Mouse (Mus musculus) midbrain, embryonic 14.5 days (tissue): ENCODE measurements around the gene Vstm2l. TPM values are rescaled to one million over a fixed set of nuclear protein-coding genes. Genes with fewer than 3 reads are reported as not detected.
A peak's percentile ranks its signal among the peaks of the same experiment; 100 is the strongest.

Source experiments
- ATAC-seq: fragments of 200-750 bp; cut with Nextera tagmentation; 2 replicates; pipeline ENCODE4 v1.8.0; 2017; ENCODE audit warnings: moderate number of reproducible peaks, moderate library complexity; ENCODE audit not compliant: low FRiP score, low TSS enrichment
- DNase-seq: peaks from one replicate; pipeline ENCODE4 v3.0.0-alpha.2; 2015
- H3K27ac ChIP-seq: fragments of 300-500 bp; sonication (generic); replicated peaks from 2 replicates; pipeline ENCODE4 v1.5.1; 2014; ENCODE audit warnings: mild to moderate bottlenecking, low read depth, low read length, moderate library complexity
- H3K27me3 ChIP-seq: fragments of 300-500 bp; sonication (generic); 2 replicates; pipeline ENCODE4 v1.6.1; 2014; ENCODE audit warnings: low read length, control low read depth, mixed read lengths; ENCODE audit not compliant: control insufficient read depth, insufficient read depth
- H3K36me3 ChIP-seq: fragments of 300-500 bp; sonication (generic); 2 replicates; pipeline ENCODE4 v1.6.1; 2014; ENCODE audit warnings: low read length, control low read depth; ENCODE audit not compliant: control insufficient read depth, insufficient read depth
- H3K4me1 ChIP-seq: fragments of 300-500 bp; sonication (generic); 2 replicates; pipeline ENCODE4 v1.6.1; 2014; ENCODE audit warnings: mild to moderate bottlenecking, antibody characterized with exemption, low read length, control low read depth; ENCODE audit not compliant: control insufficient read depth, insufficient read depth
- H3K4me2 ChIP-seq: fragments of 300-500 bp; sonication (generic); 2 replicates; pipeline ENCODE4 v1.6.1; 2014; ENCODE audit warnings: mild to moderate bottlenecking, low read length, moderate library complexity
- H3K4me3 ChIP-seq: fragments of 300-500 bp; sonication (generic); replicated peaks from 2 replicates; pipeline ENCODE4 v1.5.1; 2014; ENCODE audit warnings: low read depth, low read length
- H3K9ac ChIP-seq: fragments of 300-500 bp; sonication (generic); replicated peaks from 2 replicates; pipeline ENCODE4 v1.6.1; 2014; ENCODE audit warnings: mild to moderate bottlenecking, low read length, moderate library complexity
- H3K9me3 ChIP-seq: fragments of 300-500 bp; sonication (generic); 2 replicates; pipeline ENCODE4 v1.6.1; 2016; ENCODE audit warnings: low read length, control low read depth, mixed read lengths; ENCODE audit not compliant: control insufficient read depth
- WGBS: fragments of 180-500 bp; shearing (Covaris S2); extraction: QIAGEN DNeasy Blood & Tissue Kit; methylation state at CpG from one replicate; pipeline ENCODE4 v1.1.7; 2014; 5-methylcytosine and 5-hydroxymethylcytosine counted together
- polyA plus RNA-seq: library from polyadenylated mRNA; unstranded; fragments of >200 nt; fragmentation: Nextera tagmentation; extraction: Ambion mirVana; gene quantifications from 2 replicates; pipeline ENCODE4 v1.2.1, GENCODE M21; 2014

The Vstm2l gene
- polyA plus RNA-seq, 1 experiment from 2014 or later = 38.5 TPM

GRCm38 (mm10) chr2:157887275-157888025, 27.0 kb upstream of the Vstm2l start:
- Histone ChIP-seq H3K9ac (no peak overlapping the region; the same call in 1 of the 2 replicates), H3K36me3 (peaks cover 27% of the 10 kb centered on the region), H3K27me3 (no peaks in the 10 kb centered on the region), H3K4me3 (no peak overlapping the region), H3K27ac (peak overlapping the region; percentile 86), H3K4me1 (peaks cover 44% of the 10 kb centered on the region), H3K9me3 (no peaks in the 10 kb centered on the region), H3K4me2 (no peak overlapping the region)
- ATAC-seq = peak; percentile 38; the same call in 1 of the 2 replicates
- peak; percentile 70 for DNase-seq
- WGBS = 22% methylated on average over 10 of the region's 10 CpGs

GRCm38 (mm10) chr2:157891166-157891565, 23.3 kb upstream of the Vstm2l start:
- WGBS = 74% methylated on average over 6 of the region's 6 CpGs
- Histone ChIP-seq H3K4me2 (no peak overlapping the region), H3K4me3 (no peak overlapping the region), H3K4me1 (peaks cover 38% of the 10 kb centered on the region), H3K36me3 (peaks cover 9% of the 10 kb centered on the region; the same call in 1 of the 2 replicates), H3K27ac (no peak overlapping the region), H3K9me3 (no peaks in the 10 kb centered on the region), H3K27me3 (no peaks in the 10 kb centered on the region), H3K9ac (no peak overlapping the region)
- DNase-seq (no peak), ATAC-seq (no peak)

- Histone ChIP-seq H3K4me2 (no peak overlapping the region), H3K36me3 (no peaks in the 10 kb centered on the region), H3K27me3 (0 out of 2 replicates have a peak, but pooled peaks cover 5% of the 10 kb centered on the region), H3K4me3 (no peak overlapping the region), H3K27ac (no peak overlapping the region), H3K9ac (no peak overlapping the region), H3K4me1 (no peaks in the 10 kb centered on the region), H3K9me3 (no peaks in the 10 kb centered on the region)
- no peak for DNase-seq
- no peak for ATAC-seq
- 84% methylated on average over 4 of the region's 4 CpGs for WGBS
These were observed 17.3 kb upstream of the Vstm2l start for GRCm38 (mm10) chr2:157897131-157897530.

GRCm38 (mm10) chr2:157913204-157913636, 1.2 kb upstream of the Vstm2l start:
- peak; percentile 81 for DNase-seq
- WGBS = under 1% methylated on average over 16 of the region's 16 CpGs
- H3K27me3 ChIP-seq = peaks cover 4% of the 10 kb centered on the region; the same call in 1 of the 2 replicates
- no peak for ATAC-seq
- peak overlapping the region; percentile 59 for H3K4me3 ChIP-seq
- no peaks in the 10 kb centered on the region for H3K36me3 ChIP-seq
- H3K27ac ChIP-seq = peak overlapping the region; percentile 58; the same call in 1 of the 2 replicates
- peaks cover 32% of the 10 kb centered on the region for H3K4me1 ChIP-seq
- peak overlapping the region; percentile 67 for H3K4me2 ChIP-seq
- H3K9me3 ChIP-seq = no peaks in the 10 kb centered on the region
- peak overlapping the region; percentile 27; the same call in 1 of the 2 replicates for H3K9ac ChIP-seq

- H3K9me3 ChIP-seq = no peaks in the 10 kb centered on the region
- peak overlapping the region; percentile 27; the same call in 1 of the 2 replicates for H3K9ac ChIP-seq
- H3K4me2 ChIP-seq = peak overlapping the region; percentile 67
- H3K36me3 ChIP-seq = no peaks in the 10 kb centered on the region
- DNase-seq (peak; percentile 77), ATAC-seq (no peak)
- peaks cover 4% of the 10 kb centered on the region; the same call in 1 of the 2 replicates for H3K27me3 ChIP-seq
- H3K4me1 ChIP-seq = peaks cover 35% of the 10 kb centered on the region
- H3K4me3 ChIP-seq = peak overlapping the region; percentile 59
- peak overlapping the region; percentile 88; the same call in 1 of the 2 replicates for H3K27ac ChIP-seq
- 1% methylated on average over 4 of the region's 4 CpGs for WGBS
These were observed 748 bp upstream of the Vstm2l start for GRCm38 (mm10) chr2:157913705-157914104.

GRCm38 (mm10) chr2:157914889-157915517, 550 bp downstream of the Vstm2l start:
- Histone ChIP-seq H3K36me3 (no peaks in the 10 kb centered on the region), H3K4me1 (peaks cover 43% of the 10 kb centered on the region), H3K27ac (peak overlapping the region; percentile 88), H3K9ac (peak overlapping the region; percentile 80), H3K9me3 (no peaks in the 10 kb centered on the region), H3K27me3 (peaks cover 4% of the 10 kb centered on the region; the same call in 1 of the 2 replicates), H3K4me2 (peak overlapping the region; percentile 67), H3K4me3 (peak overlapping the region; percentile 59)
- WGBS = 31% methylated on average over 43 of the region's 43 CpGs
- DNase-seq (peak; percentile 51), ATAC-seq (peak; percentile 28; the same call in 1 of the 2 replicates)

- DNase-seq = no peak
- Histone ChIP-seq H3K27ac (no peak overlapping the region), H3K4me1 (peaks cover 50% of the 10 kb centered on the region)
These were observed 4.1 kb downstream of the Vstm2l start for GRCm38 (mm10) chr2:157918529-157918928.

GRCm38 (mm10) chr2:157921551-157921950, 7.1 kb downstream of the Vstm2l start:
- ATAC-seq (no peak), DNase-seq (no peak)
- H3K27me3 ChIP-seq = no peaks in the 10 kb centered on the region
- WGBS = 70% methylated on average over 7 of the region's 7 CpGs
- no peaks in the 10 kb centered on the region for H3K36me3 ChIP-seq
- H3K4me3 ChIP-seq = no peak overlapping the region
- H3K4me2 ChIP-seq = peak overlapping the region; percentile 14; the same call in 1 of the 2 replicates
- no peak overlapping the region for H3K9ac ChIP-seq
- H3K27ac ChIP-seq = no peak overlapping the region
- peaks cover 54% of the 10 kb centered on the region for H3K4me1 ChIP-seq
- no peaks in the 10 kb centered on the region for H3K9me3 ChIP-seq

More at GRCm38 (mm10) chr2:157918529-157918928, 4.1 kb downstream of the Vstm2l start:
- WGBS = 3% methylated on average over 10 of the region's 10 CpGs
- 0 out of 2 replicates have a peak overlapping the region, but pooled peaks have one; percentile 20 for H3K9ac ChIP-seq
- H3K4me3 ChIP-seq = peak overlapping the region; percentile 10; the same call in 1 of the 2 replicates
- peak overlapping the region; percentile 67 for H3K4me2 ChIP-seq
- peaks cover 4% of the 10 kb centered on the region; the same call in 1 of the 2 replicates for H3K27me3 ChIP-seq
- ATAC-seq = no peak
- H3K36me3 ChIP-seq = no peaks in the 10 kb centered on the region
- H3K9me3 ChIP-seq = no peaks in the 10 kb centered on the region
